Mouse (Mus musculus): ENCODE results near the gene Ctcfl. TPM values are rescaled to one million over a fixed set of nuclear protein-coding genes. Genes with fewer than 3 reads are reported as not detected.

The Ctcfl gene
- polyA plus RNA-seq, 1 experiment from 2014 or later, result 0.07 TPM

GRCm38 (mm10) chr2:173049817-173050216 is 69.5 kb downstream of the Ctcfl start:
- peak overlapping the region; percentile 46; the same call in 1 of the 2 replicates for H3K27ac ChIP-seq (replicated peaks)

GRCm38 (mm10) chr2:173049231-173049630 is 70.1 kb downstream of the Ctcfl start:
- H3K4me1 ChIP-seq, result peaks cover 57% of the 10 kb centered on the region
- no peak overlapping the region for H3K4me3 ChIP-seq
- no peaks in the 10 kb centered on the region for H3K9me3 ChIP-seq
- no peaks in the 10 kb centered on the region; the same call in 1 of the 2 replicates for H3K27me3 ChIP-seq (replicated peaks; ENCODE audit: low read depth, poor library complexity, severe bottlenecking)
- WGBS, result 76% methylated on average over 3 of the region's 3 CpGs
- DNase-seq (ENCODE audit: low spot score), result no peak
- no peaks in the 10 kb centered on the region for H3K36me3 ChIP-seq (replicated peaks)
- 0 out of 2 replicates have a peak overlapping the region, but pooled peaks have one; percentile 46 for H3K27ac ChIP-seq (replicated peaks)

More at GRCm38 (mm10) chr2:173049817-173050216, 69.5 kb downstream of the Ctcfl start:
- 38% methylated on average over 6 of the region's 6 CpGs for WGBS
- no peak for DNase-seq (ENCODE audit: low spot score)
- Histone ChIP-seq H3K4me3 (no peak overlapping the region), H3K9me3 (no peaks in the 10 kb centered on the region), H3K4me1 (peaks cover 55% of the 10 kb centered on the region), H3K36me3 (replicated peaks) (no peaks in the 10 kb centered on the region), H3K27me3 (replicated peaks; ENCODE audit: low read depth, poor library complexity, severe bottlenecking) (no peaks in the 10 kb centered on the region; the same call in 1 of the 2 replicates)

GRCm38 (mm10) chr2:173048041-173048745 is 71.1 kb downstream of the Ctcfl start:
- Histone ChIP-seq H3K36me3 (replicated peaks) (no peaks in the 10 kb centered on the region), H3K4me3 (no peak overlapping the region), H3K27ac (replicated peaks) (0 out of 2 replicates have a peak overlapping the region, but pooled peaks have one; percentile 48), H3K27me3 (replicated peaks; ENCODE audit: low read depth, poor library complexity, severe bottlenecking) (no peaks in the 10 kb centered on the region; the same call in 1 of the 2 replicates), H3K9me3 (no peaks in the 10 kb centered on the region), H3K4me1 (peaks cover 65% of the 10 kb centered on the region)
- WGBS, result 52% methylated on average over 17 of the region's 17 CpGs
- no peak for DNase-seq (ENCODE audit: low spot score)

DNA sequence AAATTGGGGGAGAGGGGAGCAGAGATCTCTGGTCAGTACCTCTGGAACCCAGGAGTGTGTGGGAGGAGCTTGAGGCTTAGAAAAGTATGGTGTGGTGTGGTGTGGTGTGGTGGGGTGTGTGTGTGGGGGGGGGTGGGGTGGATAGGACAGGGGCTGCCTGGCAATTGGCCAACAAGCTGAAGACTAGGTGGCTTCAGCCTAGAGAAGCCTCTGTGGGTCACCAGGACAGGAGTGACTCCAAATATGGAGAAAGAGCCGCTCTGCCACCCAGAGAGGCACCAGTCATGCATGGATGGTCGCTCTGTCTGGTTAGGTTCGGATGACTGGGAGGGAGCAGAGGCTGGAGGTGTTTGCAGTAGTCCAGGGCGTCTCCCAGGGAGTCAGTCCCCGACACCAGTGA is 71.9 kb downstream of the Ctcfl start:
- no peak for DNase-seq (ENCODE audit: low spot score)
- Histone ChIP-seq H3K4me3 (no peak overlapping the region), H3K9me3 (no peaks in the 10 kb centered on the region), H3K4me1 (peaks cover 72% of the 10 kb centered on the region), H3K36me3 (replicated peaks) (no peaks in the 10 kb centered on the region), H3K27me3 (replicated peaks; ENCODE audit: low read depth, poor library complexity, severe bottlenecking) (no peaks in the 10 kb centered on the region; the same call in 1 of the 2 replicates), H3K27ac (replicated peaks) (no peak overlapping the region)
- 57% methylated on average over 5 of the region's 5 CpGs for WGBS

DNA sequence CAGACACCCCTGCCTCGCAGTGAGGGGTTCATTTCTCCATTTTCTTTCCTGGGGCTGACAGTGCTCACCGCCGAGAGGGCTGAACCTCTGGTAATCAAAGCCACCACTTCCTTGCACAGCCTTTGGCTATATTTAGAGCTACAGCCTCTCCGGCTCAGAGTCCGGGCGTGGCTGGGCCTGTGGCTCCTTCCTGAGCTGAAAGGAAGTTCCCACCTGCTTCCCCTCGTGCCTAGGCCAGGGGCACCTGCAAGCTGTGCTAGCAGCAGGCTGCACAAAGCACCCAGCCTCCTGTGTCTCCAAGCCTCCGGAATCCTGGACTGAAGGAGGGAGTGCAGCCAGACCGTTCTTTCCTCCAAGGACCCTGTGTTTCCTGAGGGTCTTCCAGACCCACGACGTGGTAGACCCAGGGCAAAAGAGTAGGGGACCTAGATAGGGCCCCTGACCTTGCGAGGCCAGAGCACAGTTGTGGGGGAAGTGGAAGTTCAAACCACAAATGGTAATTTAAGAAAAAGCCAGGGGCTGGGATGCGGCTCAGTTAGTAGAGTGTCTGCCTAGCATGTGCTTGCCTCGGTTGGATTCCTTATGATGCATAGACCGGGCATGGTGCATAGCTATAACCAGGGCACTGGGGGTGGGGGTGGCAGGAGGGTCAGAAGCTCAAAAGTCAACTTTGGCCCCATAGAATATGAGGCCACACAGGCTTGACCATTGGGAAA is 72.6 kb downstream of the Ctcfl start:
- Histone ChIP-seq H3K4me1 (peaks cover 75% of the 10 kb centered on the region), H3K9me3 (no peaks in the 10 kb centered on the region), H3K36me3 (replicated peaks) (no peaks in the 10 kb centered on the region), H3K4me3 (no peak overlapping the region), H3K27ac (replicated peaks) (peak overlapping the region; percentile 63), H3K27me3 (replicated peaks; ENCODE audit: low read depth, poor library complexity, severe bottlenecking) (no peaks in the 10 kb centered on the region; the same call in 1 of the 2 replicates)
- 65% methylated on average over 15 of the region's 15 CpGs for WGBS
- no peak for DNase-seq (ENCODE audit: low spot score)

DNA sequence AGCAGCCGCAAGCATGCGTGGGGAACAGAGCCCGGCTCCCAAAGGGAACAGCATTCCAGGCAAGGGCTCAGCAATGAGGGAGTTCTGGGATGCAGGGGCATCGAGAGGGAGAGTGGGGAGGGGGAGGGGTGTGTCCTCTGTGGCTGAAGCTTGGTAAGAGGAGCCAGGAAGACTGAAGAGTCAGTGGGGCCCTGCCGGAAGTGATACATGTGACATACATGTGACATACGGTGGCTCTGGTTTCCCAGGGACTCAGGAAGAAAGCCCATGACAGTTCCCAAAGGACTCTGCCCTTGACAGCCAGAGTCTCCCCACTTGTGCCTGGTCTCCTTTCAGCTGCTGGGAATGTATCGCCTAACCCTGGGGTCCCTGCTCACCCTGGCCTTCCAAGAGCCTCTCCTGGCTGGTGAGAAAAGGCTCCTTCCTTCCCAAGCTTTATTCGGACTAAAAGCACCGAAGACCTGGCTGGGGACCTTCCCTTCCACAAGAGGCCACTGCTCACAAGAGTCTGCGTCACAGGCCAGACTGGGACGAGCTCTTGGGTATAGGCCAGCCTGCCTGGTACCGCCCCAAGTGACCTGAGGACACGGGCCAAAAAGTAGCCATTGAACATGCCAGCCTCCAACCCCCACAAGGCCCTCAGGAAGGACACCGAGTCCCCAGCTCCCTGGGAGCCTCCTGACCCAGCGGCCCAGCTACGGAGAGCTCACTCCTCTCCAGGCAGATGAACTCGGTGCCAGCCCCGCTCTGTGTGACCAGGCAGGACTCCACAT is 74.9 kb downstream of the Ctcfl start:
- 78% methylated on average over 18 of the region's 18 CpGs for WGBS
- H3K27me3 ChIP-seq (replicated peaks; ENCODE audit: low read depth, poor library complexity, severe bottlenecking), result no peaks in the 10 kb centered on the region
- H3K4me1 ChIP-seq, result peaks cover 51% of the 10 kb centered on the region
- H3K4me3 ChIP-seq, result no peak overlapping the region
- no peaks in the 10 kb centered on the region for H3K36me3 ChIP-seq (replicated peaks)
- H3K9me3 ChIP-seq, result no peaks in the 10 kb centered on the region
- no peak overlapping the region; the same call in 1 of the 2 replicates for H3K27ac ChIP-seq (replicated peaks)
- no peak for DNase-seq (ENCODE audit: low spot score)

Other genes starting within 250 kb of the Ctcfl start
- gene Bmp7, start 179.2 kb downstream of the Ctcfl start, polyA plus RNA-seq (2016; fragmentation: Nextera tagmentation; extraction: Ambion mirVana), result 19.8 and 20.9 TPM in 2 replicates
- 0.26 and 0.46 TPM in 2 replicates for gene Spo11, start 141.8 kb downstream of the Ctcfl start, polyA plus RNA-seq (2016; fragmentation: Nextera tagmentation; extraction: Ambion mirVana)
- gene Rae1, start 119.4 kb downstream of the Ctcfl start, polyA plus RNA-seq (2016; fragmentation: Nextera tagmentation; extraction: Ambion mirVana), result 176 and 179 TPM in 2 replicates
- 85.7 and 95.6 TPM in 2 replicates for gene Rbm38, start 99.0 kb downstream of the Ctcfl start, polyA plus RNA-seq (2016; fragmentation: Nextera tagmentation; extraction: Ambion mirVana)
- not detected in 2 replicates for gene Pck1, start 33.5 kb upstream of the Ctcfl start, polyA plus RNA-seq (2016; fragmentation: Nextera tagmentation; extraction: Ambion mirVana)
- gene Zbp1, start 99.4 kb upstream of the Ctcfl start, polyA plus RNA-seq (2016; fragmentation: Nextera tagmentation; extraction: Ambion mirVana), result not detected in 2 replicates
- 1.4 and 2.1 TPM in 2 replicates for gene Pmepa1, start 157.0 kb upstream of the Ctcfl start, polyA plus RNA-seq (2016; fragmentation: Nextera tagmentation; extraction: Ambion mirVana)